Mouse (Mus musculus) heart, embryonic 10.5 days (tissue): ENCODE data around the gene Efhd2. TPM values are rescaled to one million over a fixed set of nuclear protein-coding genes. Genes with fewer than 3 reads are reported as not detected.

Experiments used
- DNase-seq: peaks from one replicate; pipeline ENCODE4 v3.0.0-alpha.2; 2017; ENCODE audit warnings: low spot score
- H3K27ac ChIP-seq: fragments of 300-500 bp; sonication (generic); 2 replicates; pipeline ENCODE4 v1.5.1; 2016; ENCODE audit warnings: mild to moderate bottlenecking
- H3K27me3 ChIP-seq: fragments of 300-500 bp; sonication (generic); 2 replicates; pipeline ENCODE4 v1.6.1; 2016; ENCODE audit warnings: mild to moderate bottlenecking; ENCODE audit not compliant: poor library complexity, insufficient read depth, severe bottlenecking
- H3K36me3 ChIP-seq: fragments of 300-500 bp; sonication (generic); 2 replicates; pipeline ENCODE4 v1.6.1; 2016; ENCODE audit warnings: mild to moderate bottlenecking, moderate library complexity
- H3K4me1 ChIP-seq: fragments of 300-500 bp; sonication (generic); 2 replicates; pipeline ENCODE4 v1.6.1; 2016; ENCODE audit warnings: mild to moderate bottlenecking
- H3K4me3 ChIP-seq: fragments of 300-500 bp; sonication (generic); 2 replicates; pipeline ENCODE4 v1.5.1; 2016; ENCODE audit warnings: mild to moderate bottlenecking, moderate library complexity
- H3K9me3 ChIP-seq: fragments of 300-500 bp; sonication (generic); 2 replicates; pipeline ENCODE4 v1.6.1; 2016; ENCODE audit warnings: mild to moderate bottlenecking, moderate library complexity
- WGBS: fragments of 180-500 bp; shearing (Covaris S2); methylation state at CpG from one replicate; pipeline ENCODE4 v1.1.7; 2016; 5-methylcytosine and 5-hydroxymethylcytosine counted together
- polyA plus RNA-seq: library from polyadenylated mRNA; unstranded; fragments of >200 nt; fragmentation: Nextera tagmentation; extraction: Ambion mirVana; gene quantifications from 2 replicates; pipeline ENCODE4 v1.2.1, GENCODE M21; 2016

Efhd2 gene
- polyA plus RNA-seq, 1 experiment from 2014 or later = 139 TPM

GRCm38 (mm10) chr4:141897838-141898237 is 23.1 kb upstream of the Efhd2 start:
- H3K4me3 ChIP-seq = no peak overlapping the region
- 56% methylated on average over 3 of the region's 3 CpGs for WGBS
- H3K4me1 ChIP-seq = peaks cover 66% of the 10 kb centered on the region
- no peak for DNase-seq
- no peaks in the 10 kb centered on the region for H3K27me3 ChIP-seq
- H3K27ac ChIP-seq = peak overlapping the region; percentile 37
- no peaks in the 10 kb centered on the region for H3K9me3 ChIP-seq
- no peaks in the 10 kb centered on the region for H3K36me3 ChIP-seq

GRCm38 (mm10) chr4:141897225-141897624 is 22.5 kb upstream of the Efhd2 start:
- Histone ChIP-seq H3K9me3 (no peaks in the 10 kb centered on the region), H3K4me1 (peaks cover 60% of the 10 kb centered on the region), H3K36me3 (no peaks in the 10 kb centered on the region), H3K4me3 (no peak overlapping the region), H3K27me3 (no peaks in the 10 kb centered on the region), H3K27ac (no peak overlapping the region)
- WGBS = 91% methylated on average over 6 of the region's 6 CpGs
- DNase-seq = no peak

GRCm38 (mm10) chr4:141895772-141896171 is 21.1 kb upstream of the Efhd2 start:
- no peak overlapping the region for H3K4me3 ChIP-seq
- H3K27me3 ChIP-seq = no peaks in the 10 kb centered on the region
- DNase-seq = no peak
- WGBS = 48% methylated on average over 12 of the region's 12 CpGs
- H3K27ac ChIP-seq = 0 out of 2 replicates have a peak overlapping the region, but pooled peaks have one; percentile 18
- no peaks in the 10 kb centered on the region for H3K36me3 ChIP-seq
- H3K4me1 ChIP-seq = peaks cover 49% of the 10 kb centered on the region
- no peaks in the 10 kb centered on the region for H3K9me3 ChIP-seq

- no peak overlapping the region for H3K4me3 ChIP-seq
- no peaks in the 10 kb centered on the region for H3K9me3 ChIP-seq
- no peak overlapping the region for H3K27ac ChIP-seq
- no peaks in the 10 kb centered on the region for H3K27me3 ChIP-seq
- no peak for DNase-seq
- no peaks in the 10 kb centered on the region for H3K36me3 ChIP-seq
- peaks cover 28% of the 10 kb centered on the region for H3K4me1 ChIP-seq
- 83% methylated on average over 8 of the region's 8 CpGs for WGBS
Observed at GRCm38 (mm10) chr4:141893157-141893784, 18.6 kb upstream of the Efhd2 start.

- no peak for DNase-seq
- Histone ChIP-seq H3K36me3 (no peaks in the 10 kb centered on the region), H3K27me3 (no peaks in the 10 kb centered on the region), H3K4me3 (no peak overlapping the region), H3K27ac (peak overlapping the region; percentile 81), H3K9me3 (no peaks in the 10 kb centered on the region), H3K4me1 (peaks cover 58% of the 10 kb centered on the region)
- WGBS = 26% methylated on average over 6 of the region's 6 CpGs
Observed at GRCm38 (mm10) chr4:141886385-141886968, 11.8 kb upstream of the Efhd2 start.

GRCm38 (mm10) chr4:141885451-141885850 is 10.7 kb upstream of the Efhd2 start:
- no peak for DNase-seq
- H3K27me3 ChIP-seq = no peaks in the 10 kb centered on the region
- H3K27ac ChIP-seq = peak overlapping the region; percentile 81
- H3K4me1 ChIP-seq = peaks cover 67% of the 10 kb centered on the region
- peak overlapping the region; percentile 36 for H3K4me3 ChIP-seq
- 48% methylated on average over 9 of the region's 9 CpGs for WGBS
- H3K9me3 ChIP-seq = no peaks in the 10 kb centered on the region
- no peaks in the 10 kb centered on the region for H3K36me3 ChIP-seq

GRCm38 (mm10) chr4:141882858-141883257 is 8.1 kb upstream of the Efhd2 start:
- peak overlapping the region; percentile 13; the same call in 1 of the 2 replicates for H3K4me3 ChIP-seq
- no peak for DNase-seq
- WGBS = 41% methylated on average over 7 of the region's 7 CpGs
- H3K9me3 ChIP-seq = no peaks in the 10 kb centered on the region
- H3K27ac ChIP-seq = peak overlapping the region; percentile 76
- H3K4me1 ChIP-seq = peaks cover 83% of the 10 kb centered on the region
- no peaks in the 10 kb centered on the region for H3K27me3 ChIP-seq
- H3K36me3 ChIP-seq = no peaks in the 10 kb centered on the region

- peak overlapping the region; percentile 76 for H3K27ac ChIP-seq
- H3K4me1 ChIP-seq = peaks cover 76% of the 10 kb centered on the region
Observed at GRCm38 (mm10) chr4:141881950-141882349, 7.2 kb upstream of the Efhd2 start.

GRCm38 (mm10) chr4:141881289-141881914 is 6.7 kb upstream of the Efhd2 start:
- H3K4me3 ChIP-seq = no peak overlapping the region

More at GRCm38 (mm10) chr4:141881950-141882349, 7.2 kb upstream of the Efhd2 start:
- H3K4me3 ChIP-seq = no peak overlapping the region
- no peaks in the 10 kb centered on the region for H3K9me3 ChIP-seq
- DNase-seq = no peak
- 30% methylated on average over 5 of the region's 5 CpGs for WGBS
- no peaks in the 10 kb centered on the region for H3K36me3 ChIP-seq
- H3K27me3 ChIP-seq = no peaks in the 10 kb centered on the region

GRCm38 (mm10) chr4:141879875-141880274 is 5.2 kb upstream of the Efhd2 start:
- H3K9me3 ChIP-seq = no peaks in the 10 kb centered on the region
- no peaks in the 10 kb centered on the region for H3K27me3 ChIP-seq
- H3K4me3 ChIP-seq = no peak overlapping the region
- WGBS = 35% methylated on average over 9 of the region's 9 CpGs
- no peaks in the 10 kb centered on the region for H3K36me3 ChIP-seq
- no peak for DNase-seq
- H3K4me1 ChIP-seq = peaks cover 74% of the 10 kb centered on the region
- peak overlapping the region; percentile 68; the same call in 1 of the 2 replicates for H3K27ac ChIP-seq

More at GRCm38 (mm10) chr4:141881289-141881914, 6.7 kb upstream of the Efhd2 start:
- H3K36me3 ChIP-seq = no peaks in the 10 kb centered on the region
- WGBS = 44% methylated on average over 10 of the region's 10 CpGs
- peak overlapping the region; percentile 76 for H3K27ac ChIP-seq
- DNase-seq = no peak
- H3K9me3 ChIP-seq = no peaks in the 10 kb centered on the region
- peaks cover 72% of the 10 kb centered on the region for H3K4me1 ChIP-seq
- H3K27me3 ChIP-seq = no peaks in the 10 kb centered on the region

GRCm38 (mm10) chr4:141879074-141879473 is 4.4 kb upstream of the Efhd2 start:
- 54% methylated on average over 4 of the region's 4 CpGs for WGBS
- Histone ChIP-seq H3K27me3 (no peaks in the 10 kb centered on the region), H3K36me3 (no peaks in the 10 kb centered on the region), H3K4me1 (peaks cover 70% of the 10 kb centered on the region), H3K4me3 (no peak overlapping the region), H3K9me3 (no peaks in the 10 kb centered on the region), H3K27ac (peak overlapping the region; percentile 3; the same call in 1 of the 2 replicates)
- no peak for DNase-seq

- no peaks in the 10 kb centered on the region for H3K9me3 ChIP-seq
- WGBS = 62% methylated on average over 7 of the region's 7 CpGs
- H3K4me1 ChIP-seq = peaks cover 71% of the 10 kb centered on the region
- no peak for DNase-seq
- H3K27ac ChIP-seq = peak overlapping the region; percentile 3
- H3K4me3 ChIP-seq = no peak overlapping the region
- H3K36me3 ChIP-seq = no peaks in the 10 kb centered on the region
- no peaks in the 10 kb centered on the region for H3K27me3 ChIP-seq
Observed at GRCm38 (mm10) chr4:141878621-141879020, 3.9 kb upstream of the Efhd2 start.

- DNase-seq = no peak
- peaks cover 16% of the 10 kb centered on the region for H3K36me3 ChIP-seq
- H3K4me1 ChIP-seq = peaks cover 72% of the 10 kb centered on the region
- no peaks in the 10 kb centered on the region for H3K27me3 ChIP-seq
- peak overlapping the region; percentile 93 for H3K27ac ChIP-seq
- H3K4me3 ChIP-seq = peak overlapping the region; percentile 74
- H3K9me3 ChIP-seq = no peaks in the 10 kb centered on the region
- WGBS = 7% methylated on average over 8 of the region's 8 CpGs
Observed at GRCm38 (mm10) chr4:141875481-141876108, 875 bp upstream of the Efhd2 start.
